Mouse (Mus musculus) G1E (cell line): ENCODE results near the gene Zfp691.

Source experiments
- CTCF ChIP-seq: IDR thresholded peaks from 2 replicates; pipeline ENCODE4 v1.5.1; 2012; ENCODE audit warnings: low read depth, low read length, inconsistent platforms, mixed read lengths
- POLR2AphosphoS5 ChIP-seq: IDR thresholded peaks from 2 replicates; pipeline ENCODE4 v1.6.1; 2012; ENCODE audit warnings: low read depth, low read length, inconsistent platforms; ENCODE audit not compliant: insufficient replicate concordance
- TAL1 ChIP-seq: conservative IDR thresholded peaks from 2 replicates; pipeline ENCODE4 v1.6.1; 2012; ENCODE audit warnings: low read depth, low read length, inconsistent platforms, mixed read lengths

DNA sequence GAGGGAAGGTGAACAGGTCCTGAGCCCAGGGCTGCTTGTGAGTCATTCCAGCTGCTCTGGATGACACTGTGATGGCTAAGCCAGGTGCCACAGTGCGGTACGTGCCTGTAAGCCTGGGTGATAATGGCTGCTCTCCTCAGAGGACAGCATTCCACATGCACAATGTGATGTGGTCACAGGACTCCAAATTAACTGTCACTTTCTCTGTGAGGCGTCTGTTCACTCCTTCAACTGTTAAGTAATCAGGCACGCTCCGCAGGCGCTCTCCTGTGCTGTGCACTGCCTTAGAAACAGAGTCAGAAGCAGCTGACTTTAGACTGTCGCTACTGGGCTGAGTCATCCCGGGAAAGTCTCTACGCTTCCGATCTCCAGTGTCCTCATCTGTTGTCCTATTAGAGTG is 32.8 kb downstream of the Zfp691 start:
- TF ChIP-seq POLR2AphosphoS5: no peak
- no peak for TF ChIP-seq CTCF
- no peak for TF ChIP-seq TAL1
